Mouse (Mus musculus) layer of hippocampus, adult 9-10 months (tissue): ENCODE measurements at regions not wholly inside any gene's neighbourhood (a gene's known extent, or its start where the extent isn't known, plus 50 kb on each side); places are given as distances from the start of the nearest gene placed in this dataset.

Source experiments
- DNase-seq: peaks from one replicate; pipeline ENCODE4 v3.0.0; 2022; ENCODE audit warnings: low spot score

DNA sequence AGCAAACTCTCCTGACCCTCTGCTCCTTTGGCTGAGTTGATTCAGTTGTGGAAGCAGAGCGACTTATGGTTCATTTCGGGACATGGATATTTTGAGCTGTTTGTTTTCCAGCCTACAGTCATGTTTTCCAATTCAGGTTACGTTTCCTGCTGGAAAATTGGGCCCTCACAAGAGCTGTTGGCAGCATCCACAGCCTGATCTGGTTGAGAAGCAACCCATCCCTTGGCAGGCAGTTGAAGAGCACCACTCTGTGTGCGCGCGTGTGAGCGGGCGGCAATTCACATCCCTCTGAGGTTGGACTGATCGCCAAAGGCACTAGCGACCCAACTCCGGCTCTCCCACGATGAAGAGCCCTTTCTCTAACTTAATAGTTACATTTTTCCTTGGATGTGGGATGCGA is 457.1 kb downstream of the Tmem38b start:
- no peak for DNase-seq

DNA sequence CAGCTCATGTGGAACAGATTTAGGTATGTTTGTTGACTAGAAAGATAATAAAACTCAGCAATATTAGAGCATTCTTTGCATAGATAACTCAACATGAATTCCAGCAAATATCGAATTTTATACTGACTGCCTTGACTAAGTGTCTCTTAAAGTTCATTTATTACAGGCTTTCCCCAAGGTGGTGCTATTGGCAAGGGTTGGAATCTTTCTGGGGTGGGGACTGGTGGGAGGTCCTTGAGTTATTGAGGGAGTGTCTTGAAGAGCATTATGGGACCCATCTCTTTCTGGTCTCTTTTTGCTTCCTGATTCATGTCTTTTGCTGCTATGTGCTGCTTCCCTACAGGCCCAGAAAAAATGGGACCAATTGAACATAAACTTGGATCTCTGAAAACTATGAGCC is 488.0 kb downstream of the Tmem38b start:
- DNase-seq, result no peak

DNA sequence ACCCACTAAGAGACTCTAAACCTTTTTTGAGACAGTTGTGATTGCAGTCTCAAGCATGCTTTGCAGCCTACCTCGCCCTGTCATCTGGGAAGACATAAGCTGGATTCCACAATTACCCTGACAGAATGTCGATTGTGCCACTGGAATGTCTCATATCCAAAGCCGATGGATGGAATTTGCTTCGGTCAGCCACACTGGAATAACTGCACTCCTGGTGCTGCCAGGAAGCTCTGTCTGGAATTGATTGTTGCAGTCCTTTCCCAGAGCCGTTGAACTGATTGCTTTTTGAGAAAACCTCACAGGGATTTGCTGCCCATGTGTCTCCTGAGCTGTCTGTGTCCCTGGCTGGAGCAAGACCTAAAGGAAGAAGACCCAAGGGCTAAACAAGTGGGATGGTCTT is 499.0 kb downstream of the Tmem38b start:
- DNase-seq, result no peak

DNA sequence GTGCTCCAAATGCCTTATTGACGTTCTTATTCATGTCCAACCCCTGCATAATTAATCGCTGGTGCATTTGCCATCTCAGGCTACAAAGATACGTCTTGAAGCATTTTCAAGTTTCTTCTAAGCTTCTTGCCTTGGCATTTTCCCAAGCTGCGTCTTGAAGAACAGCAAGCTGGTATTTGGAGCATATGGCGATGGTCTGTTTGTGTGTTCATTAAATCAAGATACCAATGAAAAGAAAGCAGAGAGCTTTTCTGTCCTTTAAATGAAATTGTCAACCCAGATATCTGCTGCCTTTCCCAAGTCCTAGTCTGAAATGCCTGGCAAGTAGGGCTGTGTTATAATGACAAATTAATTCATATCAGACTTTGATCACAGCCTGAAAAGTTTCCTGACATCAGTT is 502.4 kb downstream of the Tmem38b start:
- DNase-seq, result peak; percentile 60

DNA sequence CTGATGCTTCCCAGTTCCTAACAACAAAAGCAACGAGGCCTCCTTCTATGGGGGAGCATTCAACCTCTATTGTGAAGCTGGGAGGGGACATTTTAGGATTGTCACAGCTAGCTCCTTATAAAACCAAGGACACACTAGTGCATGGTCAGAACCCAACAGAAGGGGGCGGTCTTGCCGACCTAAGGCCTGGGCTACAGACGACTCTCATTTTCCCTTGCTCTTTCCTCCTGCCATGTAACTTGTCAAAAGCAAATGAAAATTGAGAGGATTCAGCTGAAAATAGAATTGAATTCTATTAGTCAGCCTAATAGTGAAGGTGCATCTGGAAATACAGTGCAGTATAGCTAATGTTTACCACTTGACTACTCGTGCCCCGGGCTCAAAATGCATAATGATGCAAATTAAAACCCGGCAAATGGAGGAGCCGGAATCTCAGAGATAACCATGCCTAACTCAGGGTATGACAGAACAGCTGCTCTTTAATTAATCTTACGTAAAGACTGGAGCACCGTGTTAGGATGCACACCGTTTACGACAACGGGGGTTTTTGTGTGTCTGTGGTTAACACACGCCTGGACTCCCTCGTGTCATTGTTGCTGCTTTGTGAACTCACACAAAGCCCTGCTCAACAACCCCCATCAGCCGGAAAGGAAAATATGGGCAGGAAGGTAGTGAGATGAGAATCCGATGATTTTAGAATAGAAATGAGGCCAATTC is 503.0 kb downstream of the Tmem38b start:
- DNase-seq, result no peak

DNA sequence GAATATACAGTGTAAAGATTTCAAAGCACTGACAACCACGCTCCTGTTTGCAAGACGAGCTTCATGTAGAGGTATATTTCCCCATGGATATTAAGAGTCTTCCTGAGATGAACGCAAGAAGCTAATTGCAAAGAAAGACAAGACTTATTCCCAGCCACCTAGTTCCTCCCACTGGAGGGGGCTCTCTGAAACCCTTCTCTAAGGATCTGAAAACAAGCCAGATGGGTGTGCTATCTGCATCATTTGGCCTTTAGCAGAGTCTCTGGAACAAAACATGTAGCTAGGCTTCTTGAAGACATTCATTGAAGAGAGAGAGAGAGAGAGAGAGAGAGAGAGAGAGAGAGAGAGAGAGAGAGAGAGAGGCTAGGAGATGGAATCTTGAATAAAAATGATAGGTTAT is 504.8 kb downstream of the Tmem38b start:
- no peak for DNase-seq

DNA sequence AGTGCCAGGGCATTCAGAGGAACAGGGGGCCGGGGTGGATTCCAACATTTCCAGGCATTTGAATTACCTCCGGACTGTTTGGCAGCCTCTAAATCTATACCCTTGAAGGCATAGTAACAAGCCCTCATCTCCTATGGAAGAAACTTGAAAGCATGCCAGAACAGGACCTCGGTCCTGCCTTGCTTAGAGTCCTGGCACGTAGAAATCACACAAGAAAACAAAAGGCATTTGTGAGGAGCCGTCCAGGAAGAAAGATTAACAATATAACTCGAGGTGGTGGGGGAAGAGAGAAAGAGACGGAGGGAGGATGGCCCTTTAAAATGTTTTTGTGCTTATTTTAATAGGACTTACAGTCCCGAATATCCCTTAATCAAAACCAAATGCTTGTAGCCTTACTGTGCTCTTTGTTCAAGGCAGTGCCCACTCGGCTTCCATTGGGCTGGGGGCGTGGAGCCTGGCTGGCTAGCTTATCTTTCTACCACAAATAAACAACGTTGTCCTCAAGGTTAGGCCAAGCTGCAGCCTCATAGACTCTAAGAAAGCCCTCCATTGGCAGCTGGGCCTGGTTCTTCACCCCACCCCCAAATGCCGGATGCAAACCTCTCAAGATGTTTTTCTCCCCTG is 505.9 kb downstream of the Tmem38b start:
- no peak for DNase-seq

DNA sequence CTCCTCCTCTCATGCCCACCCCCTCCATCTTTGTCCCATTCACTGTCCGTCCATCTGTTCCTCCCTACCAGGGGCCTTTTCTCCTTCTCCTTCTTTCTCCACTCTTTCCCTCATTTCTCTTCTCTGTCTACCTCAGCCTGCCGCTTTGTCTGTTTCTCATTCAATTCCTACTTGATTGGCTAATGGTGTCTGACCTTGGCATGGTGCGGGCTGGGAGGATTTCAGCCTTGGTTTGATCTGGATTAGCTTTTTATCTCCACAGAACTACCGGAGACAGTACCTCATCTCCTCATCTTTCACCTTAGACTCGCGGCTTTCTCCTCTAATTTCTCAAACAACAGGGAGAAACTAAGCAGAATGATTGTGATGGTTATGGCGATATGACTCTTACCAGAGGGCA is 506.4 kb downstream of the Tmem38b start:
- no peak for DNase-seq

DNA sequence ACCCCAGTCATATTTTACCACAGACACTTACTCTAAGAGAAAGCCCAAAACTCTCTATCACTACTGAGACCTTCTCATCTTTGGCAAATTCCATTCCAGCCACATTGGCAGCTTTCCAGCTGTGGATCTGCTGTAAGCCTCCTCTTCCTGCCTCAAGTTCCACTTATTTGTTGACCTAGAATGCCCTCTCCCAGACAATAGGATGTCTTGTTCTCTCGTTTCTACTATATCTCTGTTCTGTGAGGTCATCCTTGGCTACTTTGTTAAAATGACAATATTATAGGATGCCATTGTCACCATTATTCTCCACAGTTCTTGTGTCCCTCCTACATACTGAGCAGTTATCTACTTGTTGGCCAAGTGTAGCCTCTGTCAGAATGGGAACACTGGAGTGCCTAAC is 512.7 kb downstream of the Tmem38b start:
- no peak for DNase-seq

DNA sequence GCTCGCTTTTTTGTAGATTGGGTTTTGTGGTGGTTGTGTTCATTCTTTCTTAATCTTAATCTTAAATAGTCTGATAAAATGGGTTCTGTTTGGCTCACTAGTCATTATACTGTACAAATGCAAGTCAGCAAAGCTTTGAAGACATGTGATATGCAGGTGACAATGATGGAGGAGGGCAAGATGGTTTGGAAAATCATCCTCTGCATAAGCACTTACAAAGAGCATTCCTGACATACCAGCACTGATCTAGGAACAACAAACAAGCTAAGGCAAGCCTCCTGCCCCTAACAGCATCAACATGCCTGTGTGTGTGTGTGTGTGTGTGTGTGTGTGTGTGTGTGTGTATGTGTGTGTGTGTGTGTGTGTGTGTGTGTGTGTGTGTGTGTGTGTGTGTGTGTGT is 514.3 kb downstream of the Tmem38b start:
- no peak for DNase-seq

DNA sequence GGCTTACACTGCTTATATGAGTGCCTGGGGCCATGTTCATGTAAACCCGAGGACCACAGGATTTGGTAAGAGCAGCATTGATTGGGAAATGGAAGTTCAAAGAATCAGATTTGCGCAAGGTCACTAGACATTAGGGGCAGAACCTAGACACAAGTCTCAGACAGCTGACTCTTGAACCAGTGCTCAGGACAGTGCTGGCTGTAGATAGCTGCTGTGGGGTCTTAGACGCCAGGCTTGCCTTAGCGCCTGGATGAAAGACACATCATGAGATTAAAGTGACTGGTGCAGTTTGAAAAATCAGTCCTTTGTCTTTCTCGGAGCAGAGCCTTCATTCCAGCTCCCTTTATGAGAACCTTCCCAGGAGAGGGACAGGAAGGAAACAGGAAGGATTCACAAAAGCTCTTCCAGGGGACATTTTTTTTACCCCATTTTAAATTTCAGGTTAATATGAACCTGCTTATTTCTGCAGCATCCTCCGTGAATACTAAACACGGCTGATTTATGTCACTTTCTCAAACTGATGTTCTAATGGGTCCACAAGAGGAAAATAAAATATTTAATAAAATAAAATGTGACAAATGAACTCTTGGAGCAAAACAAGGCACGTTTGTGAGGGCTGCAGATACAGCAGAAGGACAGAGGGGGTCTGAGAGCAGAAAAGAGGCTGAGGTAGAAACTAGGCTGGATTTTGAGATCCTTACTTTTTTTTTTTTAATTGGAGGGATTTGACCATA is 528.0 kb downstream of the Tmem38b start:
- no peak for DNase-seq

DNA sequence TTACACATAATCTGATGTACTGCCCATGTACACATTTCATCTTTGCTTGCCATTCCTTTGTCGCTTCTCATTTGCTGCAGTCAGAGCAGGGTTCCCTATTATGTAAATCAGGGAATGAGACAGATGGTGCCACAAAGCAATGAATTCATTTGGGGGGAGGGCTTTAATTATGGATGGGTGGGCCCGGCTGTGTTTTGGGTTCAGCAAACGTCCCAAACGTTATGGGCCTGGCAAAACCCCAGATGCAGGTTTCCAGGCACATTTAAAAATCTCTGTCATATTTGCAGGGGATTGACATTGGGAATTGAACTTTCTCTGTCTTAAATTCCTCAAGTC is 528.5 kb downstream of the Tmem38b start:
- DNase-seq, result no peak

DNA sequence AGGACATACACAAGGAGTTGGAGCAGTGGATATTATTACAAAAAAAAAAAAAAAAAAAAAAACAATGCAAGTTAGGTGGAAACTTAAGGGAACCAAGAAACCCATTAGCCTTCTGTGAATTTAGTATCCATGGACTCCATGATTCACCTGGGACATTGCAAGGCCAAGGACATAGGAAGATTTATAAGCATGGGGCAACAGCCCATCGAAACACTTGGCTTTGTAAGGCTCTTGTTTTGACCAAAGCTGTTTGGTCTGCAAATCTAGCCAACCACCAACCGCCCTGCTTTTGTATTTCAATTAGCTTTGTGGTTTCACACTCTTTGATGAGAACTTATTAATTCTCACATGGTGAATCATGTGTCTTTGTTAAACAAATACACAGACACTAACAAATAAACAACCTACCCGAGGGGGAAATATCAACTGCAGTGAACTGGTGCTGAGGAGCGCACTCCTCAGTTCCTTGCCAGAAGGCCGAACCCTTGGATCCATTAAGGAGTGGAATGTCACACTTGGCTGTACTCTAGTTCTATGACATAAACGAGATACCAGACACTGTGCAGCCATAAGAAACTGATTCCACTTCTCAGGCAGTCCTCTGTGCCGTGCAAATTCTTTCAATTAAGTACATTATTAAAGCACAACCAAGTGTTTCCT is 529.7 kb downstream of the Tmem38b start:
- no peak for DNase-seq

DNA sequence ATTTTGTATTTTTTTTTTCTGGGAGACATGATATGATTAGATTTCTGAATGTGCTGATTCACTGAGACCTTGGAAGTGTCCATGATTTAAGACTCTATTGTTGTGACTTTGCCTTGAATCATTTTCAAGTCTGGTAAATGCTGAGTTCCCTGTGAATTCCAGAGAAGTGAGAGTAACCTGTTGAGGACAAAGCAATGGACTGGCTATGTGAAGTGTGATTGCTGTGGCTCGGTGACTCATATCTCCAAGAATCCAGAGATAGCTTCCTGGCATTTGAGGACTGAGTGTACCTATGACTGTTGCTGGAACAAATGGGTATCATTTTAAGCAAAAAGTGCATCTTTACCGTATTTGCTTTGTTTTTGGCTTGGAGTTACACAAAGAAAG is 530.2 kb downstream of the Tmem38b start:
- DNase-seq, result no peak

DNA sequence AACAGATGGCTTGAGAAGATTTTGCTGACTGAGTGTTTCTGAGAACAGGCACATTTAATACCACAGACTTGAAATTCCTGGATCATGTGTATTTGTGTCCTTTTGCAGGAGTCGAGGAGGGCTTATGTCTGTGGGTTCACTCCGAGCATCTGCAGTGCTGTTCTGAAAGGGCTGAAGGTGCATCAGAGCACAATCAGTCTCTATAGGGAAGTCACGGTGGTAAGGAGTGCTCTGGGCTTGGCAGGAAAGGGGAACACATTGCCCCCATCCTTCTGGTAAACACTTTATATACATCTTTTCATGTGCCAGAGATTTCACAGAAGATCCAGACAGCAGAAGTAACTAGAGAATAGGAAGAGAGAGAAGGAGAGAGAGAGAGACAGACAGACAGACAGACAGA is 545.1 kb downstream of the Tmem38b start:
- no peak for DNase-seq

DNA sequence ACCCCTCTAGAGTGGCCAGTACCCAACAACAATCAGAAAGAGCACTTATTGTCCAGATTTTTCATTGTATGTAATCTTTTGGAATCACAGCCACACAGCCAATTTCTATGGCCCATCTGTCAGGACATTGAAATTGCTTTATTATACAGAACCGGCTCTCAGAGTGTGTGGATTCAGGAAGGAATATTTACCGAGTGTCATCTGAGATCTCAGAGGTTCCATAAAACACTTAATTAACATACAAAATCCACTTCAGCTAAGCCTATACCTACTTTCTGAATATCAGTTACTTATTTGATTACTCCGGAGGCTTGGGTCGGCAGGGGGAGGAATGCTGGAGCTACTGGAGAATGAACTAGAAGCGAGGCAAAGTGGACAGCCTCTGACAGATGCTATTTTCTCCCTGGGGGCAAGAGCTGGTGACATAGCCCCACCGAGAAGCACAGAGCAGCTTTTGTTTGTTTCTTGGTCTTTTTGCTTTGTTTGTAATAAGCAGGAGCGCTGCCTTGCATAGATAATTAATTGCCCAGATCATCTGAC is 545.6 kb downstream of the Tmem38b start:
- peak; percentile 11 for DNase-seq

DNA sequence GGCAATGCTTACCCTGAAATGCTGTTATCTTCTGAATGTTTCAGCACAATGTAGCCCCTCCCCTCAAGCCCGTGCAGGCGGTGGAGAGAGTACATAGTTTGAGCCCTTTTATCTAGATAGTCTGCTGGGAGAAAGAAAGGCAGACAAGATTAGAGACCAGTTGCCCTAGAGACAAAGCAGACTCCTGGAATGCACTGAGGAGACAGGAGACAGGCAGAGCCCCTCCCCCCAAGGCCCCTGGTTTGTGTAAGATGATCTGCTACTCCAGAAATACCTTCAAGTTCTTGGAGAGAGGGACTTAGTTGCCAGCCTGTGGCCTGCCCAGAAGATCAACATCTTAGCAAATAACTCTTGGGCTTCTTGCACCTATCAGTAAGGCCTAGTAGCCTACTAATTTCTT is 547.8 kb downstream of the Tmem38b start:
- DNase-seq, result no peak

DNA sequence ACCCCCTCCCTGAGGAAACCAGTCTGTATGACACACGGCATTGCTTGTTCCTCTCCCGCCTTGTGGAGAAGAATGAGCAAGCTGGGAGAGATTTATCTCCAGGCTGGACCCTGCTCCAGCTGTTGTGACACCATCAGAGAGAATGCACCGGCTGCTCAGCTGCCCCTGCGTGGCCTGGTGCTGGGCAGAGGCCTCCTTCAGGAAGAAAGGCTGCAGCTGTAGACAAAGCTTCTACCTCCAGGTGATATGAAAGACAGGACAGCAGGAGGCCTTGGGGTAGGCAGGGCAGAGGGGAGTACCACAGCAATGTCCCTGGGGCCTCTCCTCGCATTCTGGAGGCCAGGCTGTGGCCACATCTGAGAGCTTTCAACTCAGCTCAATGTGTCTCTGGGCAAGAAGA is 548.6 kb downstream of the Tmem38b start:
- DNase-seq, result no peak

DNA sequence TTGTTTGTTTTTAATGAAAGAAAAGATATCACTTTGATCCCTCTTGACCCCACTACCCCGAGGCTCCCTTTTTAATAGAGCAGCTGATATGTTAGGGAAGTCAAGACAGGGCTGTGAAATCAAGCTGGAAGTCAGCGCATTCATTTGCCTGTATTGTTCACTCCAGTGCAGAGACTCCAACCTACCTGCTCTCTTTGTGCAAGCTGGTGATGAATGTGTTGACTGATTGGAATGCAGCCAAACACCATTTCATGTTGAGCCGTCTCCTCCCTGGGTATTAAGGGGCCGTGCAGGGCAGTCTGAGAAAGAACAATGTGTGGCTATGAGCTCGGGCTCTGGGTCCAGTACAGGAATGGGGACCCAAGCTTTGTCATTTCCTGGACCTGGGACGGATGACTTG is 557.4 kb upstream of the Zfp462 start:
- DNase-seq, result no peak

DNA sequence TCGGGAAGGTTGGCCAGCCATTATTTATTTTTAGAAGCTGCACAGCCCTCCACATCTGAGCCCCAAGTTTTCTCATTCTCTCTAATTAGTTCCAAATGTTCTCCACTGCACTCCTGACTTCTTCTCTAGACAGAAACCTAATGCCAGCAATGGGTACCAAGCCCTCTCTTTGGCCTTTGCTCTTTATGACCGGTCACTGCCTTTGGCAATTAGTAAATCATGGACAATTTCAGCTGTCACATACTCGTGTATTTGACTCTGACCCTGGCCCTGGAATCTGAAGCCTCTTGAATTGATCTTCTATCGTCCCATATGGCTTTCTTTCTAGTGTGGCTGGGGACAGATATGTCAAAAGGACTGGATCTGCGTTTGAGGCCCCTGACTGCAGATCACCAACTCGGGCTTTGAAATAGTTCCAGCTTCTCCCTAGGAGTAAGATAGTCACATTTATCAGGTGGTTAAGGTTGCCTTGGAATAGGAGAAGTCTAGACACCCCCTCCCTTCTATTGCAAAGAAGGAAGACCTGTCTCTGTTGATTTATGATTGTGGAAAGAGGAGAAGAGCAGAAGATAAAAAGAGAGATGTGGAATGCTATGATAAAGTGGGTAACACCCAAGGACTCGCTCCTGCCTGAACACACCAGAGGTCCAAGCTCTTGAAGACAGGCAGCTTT is 553.2 kb upstream of the Zfp462 start:
- no peak for DNase-seq

DNA sequence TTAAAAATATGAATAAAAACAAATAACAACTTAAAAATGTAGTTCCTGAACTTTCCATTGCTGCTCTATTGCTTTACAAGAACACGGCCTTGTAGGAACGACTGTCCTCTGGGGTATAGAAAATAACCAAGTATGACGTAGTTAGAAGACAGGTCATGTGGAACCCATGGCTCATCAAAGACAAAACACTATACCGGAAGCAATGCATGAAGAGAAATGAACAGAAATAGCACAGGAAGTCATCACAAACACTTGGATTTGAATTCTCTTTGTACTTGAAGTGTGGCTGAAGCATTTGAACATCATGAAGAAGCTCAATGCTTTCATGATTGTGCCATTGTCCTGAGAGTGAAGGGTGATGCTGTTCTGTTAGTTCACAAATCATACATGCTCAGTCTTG is 538.7 kb upstream of the Zfp462 start:
- no peak for DNase-seq

DNA sequence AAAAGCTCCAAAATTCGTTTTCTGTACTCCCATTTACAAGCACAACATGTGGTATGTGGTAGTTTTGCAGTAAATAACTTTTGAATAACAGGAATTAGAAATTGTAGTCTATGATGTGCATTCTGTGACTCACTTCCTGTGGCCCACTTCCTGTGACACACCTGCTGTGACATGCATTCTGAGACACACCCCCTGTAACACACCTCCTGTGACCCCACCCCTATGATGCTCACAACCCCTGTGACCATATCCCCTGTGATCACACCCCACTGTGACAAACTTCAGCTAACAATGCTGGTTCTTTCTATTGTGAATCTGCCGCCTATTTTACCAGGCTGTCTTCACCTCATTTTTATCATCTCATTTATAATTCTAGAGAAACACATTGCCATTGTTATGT is 536.9 kb upstream of the Zfp462 start:
- DNase-seq, result no peak
